Mouse (Mus musculus) ES-CJ7 (cell line): ENCODE results near the gene Tfpt.

ENCODE experiments used
- DNase-seq: peaks from one replicate; pipeline ENCODE4 v3.0.0; 2011; ENCODE audit warnings: low read depth, low spot score

Gene Tfpt

DNA sequence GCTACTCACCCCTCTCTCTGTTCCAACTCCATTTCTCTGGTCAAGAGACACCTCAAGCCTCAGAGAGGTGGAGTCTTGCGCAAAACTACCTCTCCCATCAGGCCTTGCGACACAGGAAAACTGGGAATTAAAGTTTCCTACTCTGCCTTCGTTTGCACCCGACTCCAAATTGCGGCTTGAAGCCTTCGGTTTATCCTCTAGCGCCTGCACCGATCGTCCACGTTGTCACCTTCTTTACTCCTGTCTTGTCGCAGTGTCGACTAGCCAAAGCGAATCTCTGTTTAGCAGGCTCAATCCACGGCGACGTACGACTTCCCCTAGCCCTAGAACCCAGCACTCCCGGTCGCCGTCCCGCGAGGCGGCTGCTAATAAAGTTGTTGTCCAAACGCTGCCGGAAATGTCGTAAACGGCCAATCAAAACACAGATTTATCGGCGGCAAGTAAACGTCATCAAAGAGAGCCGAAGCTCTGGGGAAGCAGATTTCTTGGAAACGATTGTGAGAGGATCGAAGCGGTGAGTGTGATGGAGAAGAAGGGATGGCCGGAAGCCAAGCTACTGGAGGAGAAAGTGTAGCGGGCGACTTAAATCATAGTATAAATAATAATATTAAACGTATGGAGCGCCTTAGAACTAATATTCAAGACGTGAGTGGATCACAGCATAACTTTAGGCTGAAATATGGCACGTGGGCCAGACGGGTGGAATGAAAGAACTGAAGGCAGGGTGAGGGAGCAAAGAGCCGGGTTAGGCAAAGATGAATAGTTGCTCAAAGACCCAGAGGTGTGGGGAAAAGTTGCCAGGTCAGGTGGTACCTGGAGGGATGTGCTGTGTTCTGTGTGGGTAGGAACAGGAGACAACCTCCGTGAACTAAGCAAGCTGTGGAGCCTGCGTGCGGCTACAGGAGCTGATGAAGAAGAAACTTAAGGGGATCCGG is at the start of gene Tfpt, which contains the start of gene Prpf31:
TSS of gene Tfpt (minus strand) at position 387 of the 935 bp plus-strand sequence.
TSS of gene Prpf31 (plus strand) at position 443 of the 935 bp plus-strand sequence.
- peak; percentile 97 for DNase-seq

DNA sequence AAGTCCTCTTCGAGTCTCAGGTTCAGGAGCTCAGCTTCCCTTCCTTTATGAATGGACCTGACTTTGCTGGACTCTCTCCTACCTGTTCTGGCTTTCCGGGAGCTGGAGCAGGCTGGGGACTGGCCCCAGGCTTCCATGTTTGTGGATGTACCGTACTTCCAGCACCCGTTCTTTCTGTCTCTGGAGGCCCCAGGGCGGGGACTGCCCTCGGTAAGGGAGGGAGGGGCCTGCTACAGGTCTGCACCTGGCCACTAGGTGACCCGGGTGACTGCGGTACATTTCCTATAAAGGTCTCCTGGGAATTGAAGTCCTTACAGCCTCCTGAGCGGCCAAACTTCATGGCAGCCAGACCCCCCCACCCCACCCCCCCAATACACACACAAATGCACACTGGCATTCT is 47.6 kb upstream of the Tfpt start, which contains the start of gene Tmc4:
TSS of gene Tmc4 (minus strand) at position 212 of the 400 bp plus-strand sequence.
- DNase-seq: no peak

DNA sequence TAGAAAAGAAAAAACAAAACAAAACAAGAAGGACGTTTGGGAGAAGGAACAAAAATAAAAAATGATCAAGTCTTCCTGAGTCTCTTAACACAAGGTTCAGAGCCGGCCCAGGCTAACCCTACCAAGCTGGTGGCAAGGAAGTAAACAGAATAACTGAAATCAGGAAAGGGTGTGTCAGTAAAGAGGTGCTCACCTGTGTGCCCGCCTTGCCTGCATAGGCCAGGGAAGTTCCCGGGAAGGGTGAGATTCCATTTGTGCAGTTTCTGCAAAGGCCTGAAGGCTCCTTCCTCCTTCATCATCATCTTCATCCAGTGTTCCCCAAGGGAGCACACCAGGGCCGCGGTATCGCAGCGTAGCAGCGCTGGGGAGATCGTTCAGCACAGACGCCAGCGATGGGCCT is 46.6 kb upstream of the Tfpt start:
- DNase-seq: no peak

DNA sequence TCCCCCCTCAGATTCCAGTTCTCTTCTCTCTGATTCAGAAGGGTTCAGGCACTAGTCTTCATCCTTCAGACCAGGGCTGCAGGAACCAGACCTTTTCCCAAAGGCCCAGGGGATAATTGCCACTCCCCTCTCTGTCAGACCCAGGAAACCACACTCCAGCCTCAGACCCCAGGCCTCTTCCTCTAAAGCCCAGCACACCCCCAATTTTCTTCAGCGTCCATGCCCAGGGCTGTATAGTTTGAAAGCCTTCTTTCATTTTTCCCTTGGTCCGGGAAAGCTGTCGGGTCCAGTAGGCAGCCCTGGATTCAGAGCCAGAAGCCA is 45.5 kb upstream of the Tfpt start:
- DNase-seq: no peak

DNA sequence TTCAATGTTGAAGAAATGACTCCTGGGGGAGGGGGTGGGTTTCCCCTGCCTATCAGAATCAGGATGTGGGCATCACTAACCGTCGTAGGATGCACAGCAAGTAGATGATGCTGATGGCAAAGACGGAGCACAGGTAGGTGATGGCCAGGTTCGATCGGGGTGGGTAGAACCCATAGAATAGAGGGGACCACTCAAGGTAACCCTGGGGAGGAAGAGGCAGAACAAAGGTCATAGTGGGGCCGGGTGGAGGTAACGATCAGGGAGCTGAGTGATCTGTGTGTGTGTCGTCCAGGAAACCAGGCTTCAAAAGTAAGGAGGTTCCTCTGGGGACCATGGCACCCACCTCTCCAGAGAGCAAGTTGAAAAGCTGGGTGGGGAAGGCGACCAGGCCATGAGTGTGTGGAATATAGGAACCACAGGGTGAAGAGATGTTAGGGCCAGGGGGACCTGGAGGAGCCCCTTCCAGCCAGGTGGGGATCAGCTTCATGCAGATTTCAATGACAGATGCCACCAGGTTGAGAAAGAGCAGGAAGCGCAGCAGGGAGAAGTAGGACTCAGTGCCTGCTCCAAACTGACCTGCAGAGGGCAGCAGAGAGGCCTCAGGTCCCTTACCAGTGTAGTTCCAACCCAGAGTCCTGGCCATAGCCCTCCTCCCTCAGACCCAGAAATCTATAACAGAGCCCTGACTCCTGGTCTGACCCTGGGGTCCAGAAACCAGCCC is 44.9 kb upstream of the Tfpt start:
- DNase-seq: peak; percentile 89

DNA sequence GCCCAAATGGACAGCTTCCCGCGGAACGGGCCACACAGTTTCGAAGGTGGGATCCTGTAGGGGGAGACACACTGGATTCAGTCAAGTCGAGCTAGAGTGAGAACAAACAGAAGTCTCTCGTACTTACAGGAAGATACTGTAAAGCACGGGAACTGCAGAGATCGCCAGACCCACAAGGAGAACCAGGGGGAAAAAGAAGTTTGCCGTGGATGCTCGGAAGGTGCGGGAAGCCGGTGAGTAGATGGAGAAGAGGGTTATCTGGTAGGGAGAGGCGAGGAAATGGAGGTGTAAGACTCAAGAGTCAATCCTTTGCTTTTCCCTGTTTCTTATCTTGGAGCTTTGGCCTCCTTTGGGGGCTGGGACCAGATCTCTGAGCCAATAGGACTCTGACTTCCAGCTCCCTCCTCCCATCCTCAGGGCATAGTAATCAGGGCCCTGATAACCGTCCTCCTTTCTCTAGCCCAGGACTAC is 37.2 kb upstream of the Tfpt start:
- DNase-seq: peak; percentile 75

DNA sequence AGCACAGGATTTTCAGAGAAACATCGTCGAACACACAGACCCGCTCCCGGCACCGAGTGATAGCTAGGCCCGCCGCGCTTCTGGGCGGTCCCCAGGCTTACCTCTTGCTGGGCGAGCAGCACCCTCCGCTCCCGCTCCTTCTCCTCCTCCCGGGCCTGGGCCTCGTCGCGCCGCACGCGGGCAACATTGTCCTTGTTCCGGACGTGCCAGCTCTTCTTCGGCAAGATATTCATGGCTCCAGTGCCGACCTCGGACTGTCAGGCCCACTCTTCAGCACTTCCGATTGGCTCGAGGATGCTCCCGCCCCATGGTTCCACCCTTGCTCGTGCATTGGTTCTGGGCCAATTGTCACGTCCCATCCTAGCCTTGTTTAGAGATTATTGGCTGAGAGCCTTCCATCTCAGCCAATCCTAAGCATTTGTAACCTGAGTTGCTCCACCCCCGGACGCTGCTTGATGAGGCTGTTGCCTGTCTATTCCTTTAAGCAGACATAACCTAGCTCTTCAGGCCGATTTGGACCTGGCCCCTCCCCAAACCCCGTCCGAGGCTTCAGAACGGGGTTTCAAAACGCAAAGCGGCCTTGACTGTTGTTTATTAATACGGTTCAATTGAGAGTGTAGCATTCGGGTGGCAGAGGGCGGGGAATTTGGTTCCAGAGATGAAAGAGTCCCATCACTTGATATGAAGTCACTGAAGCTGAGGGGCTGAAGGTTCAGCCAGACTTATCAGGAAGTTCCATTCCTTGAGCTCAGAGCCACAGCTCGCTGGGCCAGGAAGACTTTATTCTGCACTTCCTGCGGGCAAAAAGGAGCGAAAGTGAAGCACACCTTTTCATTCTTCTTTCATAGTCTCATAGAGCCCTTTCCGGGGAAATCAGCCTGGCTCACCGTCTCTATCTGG is 35.7 kb upstream of the Tfpt start, which contains the start of gene Leng1:
TSS of gene Leng1 (minus strand) at position 626 of the 900 bp plus-strand sequence.
- peak; percentile 97 for DNase-seq

DNA sequence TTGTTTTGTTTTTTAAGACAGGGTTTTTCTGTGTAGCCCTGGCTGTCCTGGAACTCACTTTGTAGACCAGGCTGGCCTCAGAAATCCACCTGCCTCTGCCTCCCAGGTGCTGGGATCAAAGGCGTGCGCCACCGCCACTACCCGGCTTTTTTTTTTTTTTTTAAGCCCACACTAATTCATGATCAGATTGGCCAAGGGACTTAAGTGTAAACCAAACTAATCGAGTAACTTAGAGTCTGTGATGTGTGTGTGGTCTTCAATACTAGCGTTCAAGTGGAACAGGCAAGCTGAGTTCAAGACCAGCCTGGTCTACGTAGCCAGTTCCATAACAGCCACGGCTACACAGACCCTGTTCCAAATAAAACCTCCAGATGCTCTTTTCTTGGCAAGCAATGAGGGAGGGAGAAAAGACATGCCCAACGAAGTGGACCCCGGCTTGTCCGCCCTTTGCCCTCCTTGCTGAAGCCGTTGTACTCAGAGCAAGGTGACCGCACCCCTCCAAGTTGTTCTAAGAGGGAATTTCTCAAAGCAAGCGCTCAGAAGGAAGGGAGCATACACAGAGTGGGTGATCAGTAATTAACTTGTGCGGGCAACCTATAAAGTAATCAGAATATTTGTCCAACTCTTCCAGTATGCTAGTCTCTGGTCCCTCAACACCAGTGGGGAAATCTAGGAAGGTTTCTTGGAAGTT is 34.9 kb upstream of the Tfpt start:
- no peak for DNase-seq

DNA sequence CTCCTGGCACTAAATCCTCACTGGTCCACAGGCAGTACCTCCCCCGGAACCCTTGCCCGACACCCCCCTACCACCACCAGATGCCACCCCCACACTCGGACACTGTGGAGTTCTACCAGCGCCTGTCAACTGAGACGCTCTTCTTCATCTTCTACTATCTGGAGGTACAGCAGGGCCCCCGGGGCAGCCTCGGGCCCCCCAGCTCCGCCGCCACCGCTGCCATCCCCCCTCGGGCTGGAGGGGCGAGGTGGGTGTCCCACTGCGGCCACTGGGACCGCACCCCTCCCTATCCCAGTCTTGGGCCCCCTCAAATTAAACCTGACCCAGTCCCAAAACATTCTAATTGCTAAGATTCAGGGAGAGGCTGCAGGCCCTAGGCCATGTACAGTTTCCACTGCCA is 28.8 kb upstream of the Tfpt start:
- DNase-seq: no peak

DNA sequence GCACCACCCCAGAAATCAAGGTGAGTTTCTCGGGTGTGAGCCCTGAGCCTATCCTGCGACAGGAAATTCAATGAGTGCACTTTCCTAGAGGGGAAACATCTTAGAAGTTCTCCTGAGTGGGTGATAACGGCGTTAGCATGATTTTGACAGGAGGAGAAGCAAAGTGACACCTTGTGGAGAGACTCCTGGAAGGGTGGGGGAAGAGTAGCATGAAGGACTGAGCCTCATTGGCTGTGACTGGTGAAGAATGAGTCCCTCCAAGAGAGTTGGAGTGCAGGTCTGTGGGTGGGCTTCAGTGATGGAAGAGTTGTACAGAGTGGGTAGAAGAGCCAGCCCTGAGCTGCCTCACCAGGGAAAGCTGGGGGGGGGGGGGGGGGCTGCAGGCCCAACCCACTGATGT is 27.2 kb upstream of the Tfpt start:
- DNase-seq: no peak

DNA sequence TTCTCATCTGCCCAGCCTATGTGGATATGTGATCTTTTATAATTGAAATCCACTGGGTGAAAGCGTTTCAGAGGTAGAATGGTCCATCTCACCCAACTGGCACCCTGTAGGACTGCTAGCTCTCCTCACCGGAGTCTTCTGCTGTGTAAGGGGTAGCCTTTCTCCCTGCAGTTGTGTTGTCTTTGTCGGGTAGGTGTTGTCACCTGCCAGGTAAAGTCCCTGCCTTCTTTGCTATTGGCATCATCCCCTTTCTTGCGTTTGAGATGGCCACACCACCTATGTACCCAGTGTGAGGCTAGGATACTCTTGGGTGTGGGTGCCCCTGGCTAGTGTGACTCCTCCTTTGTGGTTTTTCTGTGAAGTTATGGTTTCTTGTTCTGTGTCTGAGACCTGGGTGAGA is 16.9 kb upstream of the Tfpt start:
- DNase-seq: no peak

DNA sequence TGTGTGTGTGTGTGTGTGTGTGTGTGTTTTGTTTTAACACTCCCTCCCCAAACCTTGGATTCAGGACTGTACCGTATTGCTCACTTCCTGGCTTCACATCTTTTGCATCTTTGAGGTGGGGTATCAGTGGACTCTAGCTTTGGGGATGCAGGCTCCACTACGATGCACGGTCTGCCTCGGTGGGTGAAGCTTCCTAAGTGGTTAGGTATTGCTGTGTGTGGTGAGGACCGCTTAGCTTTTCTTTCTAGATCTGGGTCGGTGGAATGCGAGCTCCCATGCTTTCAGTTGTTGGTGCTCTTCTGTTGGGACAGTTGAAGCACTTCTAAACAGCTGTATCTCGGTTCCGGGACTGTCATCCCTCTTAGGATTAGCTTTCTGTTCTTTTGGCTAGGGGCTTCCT is 16.5 kb upstream of the Tfpt start:
- DNase-seq: no peak

DNA sequence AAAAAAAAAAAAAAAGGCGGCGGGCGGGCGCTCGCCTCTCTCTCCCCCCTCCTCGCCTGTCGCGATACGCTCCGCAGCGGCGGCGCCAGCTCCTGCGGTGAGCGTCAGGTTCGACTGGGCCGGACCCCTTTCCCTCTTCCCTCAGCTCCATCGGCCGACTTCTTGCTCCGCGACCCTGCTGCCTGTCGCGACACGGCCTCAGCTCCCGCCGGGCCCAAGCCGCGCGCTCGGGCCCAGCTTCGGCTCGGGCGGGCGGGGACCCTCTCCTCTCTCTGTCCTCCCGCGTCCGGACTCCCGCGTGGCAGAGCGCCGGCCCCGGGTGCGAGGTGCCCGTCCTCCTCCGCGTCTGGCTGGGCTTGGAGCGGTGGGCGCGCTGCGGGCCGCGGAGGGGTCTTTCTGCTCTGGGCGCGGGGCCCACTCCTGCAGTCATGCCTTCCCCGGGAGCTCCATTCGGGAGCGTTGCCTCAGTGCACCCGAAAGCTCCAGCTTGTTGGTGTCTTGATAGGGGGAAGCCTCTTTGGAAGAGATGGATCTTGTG is 15.8 kb upstream of the Tfpt start:
- no peak for DNase-seq

DNA sequence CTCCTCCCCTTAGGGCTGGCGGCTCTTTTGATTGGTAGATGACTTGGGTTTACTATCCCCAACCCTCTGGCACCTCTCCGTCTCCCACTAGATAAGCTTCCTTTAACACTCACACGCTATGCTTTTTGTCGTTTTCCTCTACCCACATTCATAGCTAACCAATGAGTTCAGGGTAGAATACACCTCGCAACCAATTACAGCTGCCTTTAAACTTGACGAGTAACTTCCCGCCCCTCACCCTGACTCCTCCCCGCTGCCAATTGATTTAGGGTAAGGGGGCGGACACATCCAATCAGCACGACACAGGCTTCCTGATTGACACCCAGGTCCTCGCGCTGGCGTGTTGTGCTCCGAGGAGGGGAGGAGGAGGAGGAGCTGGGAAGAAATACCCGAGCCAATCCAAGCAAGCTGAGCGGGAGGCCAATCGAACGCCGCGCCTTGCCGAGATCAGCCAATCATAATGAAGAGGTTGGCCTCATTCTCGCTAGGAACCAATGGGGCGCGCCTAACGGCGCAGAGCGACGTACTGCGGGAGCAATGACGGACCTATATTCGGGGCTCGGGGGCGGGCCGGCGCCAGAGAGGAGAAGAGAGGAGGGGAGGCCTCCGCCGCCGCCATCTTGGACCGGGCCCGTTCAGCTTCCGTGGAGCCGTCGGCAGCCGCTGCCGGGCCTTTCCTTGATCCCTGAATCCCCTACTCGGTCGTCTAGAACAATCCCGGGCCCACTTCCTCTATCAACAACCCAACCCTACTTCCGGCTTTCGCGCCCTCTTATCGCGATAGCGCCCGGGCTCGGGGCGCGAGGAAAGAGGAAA is 15.2 kb upstream of the Tfpt start, which contains the start of gene Cnot3:
TSS of gene Cnot3 (plus strand) at position 597 of the 816 bp plus-strand sequence.
- peak; percentile 99 for DNase-seq

DNA sequence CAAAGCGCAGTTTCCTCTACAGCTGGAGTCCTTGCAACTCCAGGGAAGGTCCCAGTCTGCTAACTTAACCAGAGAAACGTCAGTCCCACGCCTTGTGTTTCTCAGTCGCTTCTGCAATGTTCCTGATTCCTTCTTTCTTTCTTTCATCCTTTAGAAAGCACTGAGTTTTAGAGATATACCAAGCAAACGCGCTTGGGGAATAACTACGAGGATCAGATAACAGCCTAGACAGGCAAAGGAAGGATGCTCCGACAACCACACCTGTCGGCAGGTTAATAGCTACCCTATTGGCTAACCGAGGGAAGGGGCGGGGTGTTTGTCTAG is 14.6 kb upstream of the Tfpt start:
- DNase-seq: peak; percentile 29

DNA sequence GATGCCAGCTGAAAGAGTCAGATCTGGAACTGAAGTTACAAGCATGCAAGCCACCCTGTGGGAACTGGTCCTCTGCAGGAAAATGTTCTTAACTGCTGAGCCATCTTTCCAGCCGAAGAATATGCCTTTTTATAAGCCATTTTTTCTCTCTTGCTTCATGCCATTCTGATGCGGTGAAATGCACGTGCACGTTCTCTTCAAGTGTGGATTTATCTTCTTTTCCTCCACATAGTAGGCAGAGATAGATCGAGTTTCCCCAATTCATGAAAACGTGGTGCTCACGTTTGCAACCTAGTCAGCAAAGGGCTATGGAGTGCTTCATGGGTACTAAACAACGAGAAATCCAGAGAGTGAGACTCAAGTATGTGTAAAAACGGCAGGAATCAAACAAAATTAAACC is 14.1 kb upstream of the Tfpt start:
- no peak for DNase-seq

DNA sequence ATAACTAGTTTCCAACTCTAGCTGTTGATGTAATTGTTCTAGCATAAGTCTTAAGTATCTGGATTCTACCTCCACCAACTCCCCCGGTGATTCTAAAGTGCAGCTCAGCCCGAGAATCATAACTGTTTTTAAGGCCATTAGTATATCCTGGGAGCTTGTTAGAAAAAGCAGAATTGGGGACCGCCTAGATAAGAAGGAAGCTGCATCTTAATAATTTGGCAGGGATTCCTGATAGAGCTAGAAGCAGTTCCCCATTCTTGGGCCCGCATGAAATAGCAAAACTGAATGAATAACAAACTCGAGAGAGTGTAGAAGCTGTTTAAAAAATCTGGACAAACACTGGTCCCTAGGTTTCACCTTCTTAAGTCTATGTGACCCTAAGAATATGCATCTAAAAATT is 13.7 kb upstream of the Tfpt start:
- DNase-seq: no peak

DNA sequence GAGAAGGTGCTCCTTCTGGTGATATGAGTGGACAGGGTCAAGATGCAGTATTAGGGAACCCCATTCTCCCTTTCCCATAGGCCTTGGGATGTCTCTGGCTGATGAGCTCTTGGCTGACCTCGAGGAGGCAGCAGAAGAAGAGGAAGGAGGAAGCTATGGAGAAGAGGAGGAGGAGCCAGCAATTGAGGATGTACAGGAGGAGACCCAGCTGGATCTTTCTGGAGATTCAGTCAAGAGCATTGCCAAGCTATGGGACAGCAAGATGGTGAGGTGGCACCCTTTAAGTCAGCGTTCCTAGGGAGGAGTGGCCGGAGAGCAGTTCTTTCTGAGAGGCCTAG is 718 bp upstream of the Tfpt start:
- no peak for DNase-seq

DNA sequence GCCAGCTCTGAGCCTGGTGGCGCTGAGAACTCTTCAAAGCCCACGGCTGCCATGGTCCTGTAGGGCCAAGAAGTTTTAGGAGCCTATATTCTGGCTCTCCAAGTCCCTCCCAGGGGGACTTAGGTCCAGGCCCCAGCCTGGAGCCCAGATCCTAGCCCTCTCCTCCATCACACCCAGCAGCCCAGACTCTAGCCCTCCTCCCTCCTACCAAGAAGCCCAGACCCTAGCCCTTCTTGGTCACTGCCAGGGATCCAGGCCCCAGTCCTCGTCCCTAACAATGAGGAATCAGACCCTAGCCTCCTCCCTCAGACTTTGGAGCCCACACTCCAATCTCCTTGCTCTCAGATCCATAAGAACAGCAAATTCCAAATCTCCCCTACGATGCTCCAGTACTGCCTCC is 699 bp downstream of the Tfpt start:
- DNase-seq: no peak
